Mouse (Mus musculus) urinary bladder, postnatal 10 days (tissue): ENCODE measurements around the gene Kcnn3.

Experiments
- DNase-seq: peaks from one replicate; pipeline ENCODE4 v3.0.0; 2022; ENCODE audit warnings: low spot score

The Kcnn3 gene

DNA sequence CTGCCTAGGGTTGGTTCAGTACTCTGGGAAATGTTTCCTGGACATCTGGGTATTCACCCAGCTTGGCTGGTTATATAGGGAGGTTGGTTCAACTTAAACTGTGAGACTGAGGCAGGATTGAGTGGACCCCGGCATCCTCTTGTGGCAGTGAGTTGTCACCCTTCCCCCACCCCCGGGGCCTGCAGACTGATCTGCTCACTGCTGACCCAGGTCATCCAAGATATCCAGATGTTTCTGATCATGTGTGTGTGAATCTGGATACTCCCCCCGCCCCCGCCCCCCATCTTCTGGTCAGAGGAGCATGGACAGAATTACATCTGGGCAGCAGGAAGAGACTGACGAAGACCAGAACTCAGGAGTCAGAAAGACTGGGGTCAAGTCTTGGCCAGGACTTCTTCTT, 45.4 kb downstream of the Kcnn3 start:
- no peak for DNase-seq

DNA sequence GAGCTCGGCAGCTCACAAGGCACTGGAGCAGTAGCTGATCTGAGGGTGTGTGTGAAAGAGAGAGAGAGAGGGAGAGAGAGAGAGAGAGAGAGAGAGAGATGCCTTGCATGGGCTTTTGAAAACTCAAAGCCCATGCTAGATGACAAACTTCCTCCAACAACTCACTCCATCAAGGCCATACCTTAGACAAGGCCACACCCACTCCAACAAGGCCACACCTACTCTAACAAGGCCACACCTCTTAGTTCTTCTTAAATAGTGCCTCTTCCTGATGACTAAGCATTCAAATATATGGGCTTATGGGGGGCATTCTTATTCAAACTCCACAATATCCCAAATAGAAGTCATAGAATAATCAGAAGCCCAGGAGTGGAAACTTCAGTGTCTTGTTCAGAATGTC, 49.1 kb downstream of the Kcnn3 start:
- no peak for DNase-seq

DNA sequence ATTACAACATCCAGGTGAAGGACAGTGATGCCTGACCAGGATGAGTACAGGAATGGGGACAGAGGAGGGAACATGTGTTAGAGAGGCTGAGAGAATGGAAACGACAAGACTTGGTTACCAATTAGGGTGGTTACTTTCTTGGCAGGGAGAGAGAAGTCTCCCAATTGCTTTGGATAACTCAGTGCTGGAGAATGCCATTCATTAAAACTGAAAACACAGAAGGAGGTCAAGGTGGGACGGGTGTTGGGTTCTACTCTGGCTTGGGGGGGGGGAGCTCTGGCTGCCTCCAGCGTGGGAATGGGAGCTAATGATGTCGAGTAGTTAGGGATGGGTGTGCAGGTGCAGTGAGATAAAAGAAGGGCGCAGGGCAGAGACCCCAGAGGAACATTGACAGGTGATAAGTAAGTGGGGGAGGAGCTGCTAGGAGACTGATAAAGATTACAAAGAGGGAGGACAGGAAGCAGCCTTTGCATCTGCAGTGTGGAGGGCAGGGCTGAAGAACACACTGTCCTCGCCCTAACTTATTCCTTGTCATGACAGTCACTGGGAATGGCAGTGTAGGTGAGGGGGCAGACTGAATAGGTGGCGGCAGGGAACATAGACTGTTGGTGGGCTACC, 49.9 kb downstream of the Kcnn3 start:
- DNase-seq, result no peak

DNA sequence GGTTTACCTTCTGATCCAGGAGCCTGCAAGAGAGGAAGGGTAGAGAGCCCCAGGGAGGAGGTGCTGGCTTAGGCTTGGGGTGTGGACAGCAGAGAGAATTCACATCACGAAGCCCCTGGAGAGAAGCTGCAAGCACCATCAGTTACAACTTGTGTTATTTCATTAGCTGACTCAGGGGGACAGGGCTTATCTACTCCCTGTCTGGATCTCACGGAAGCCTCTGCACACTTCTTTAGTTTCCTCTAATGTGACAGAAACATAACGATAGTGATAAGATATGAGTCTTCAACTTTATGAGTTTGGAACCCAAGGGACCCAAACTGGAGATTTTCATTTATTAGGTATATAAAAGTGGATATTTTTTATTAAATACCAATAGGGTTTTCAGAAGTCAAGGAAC, 50.4 kb downstream of the Kcnn3 start:
- no peak for DNase-seq

DNA sequence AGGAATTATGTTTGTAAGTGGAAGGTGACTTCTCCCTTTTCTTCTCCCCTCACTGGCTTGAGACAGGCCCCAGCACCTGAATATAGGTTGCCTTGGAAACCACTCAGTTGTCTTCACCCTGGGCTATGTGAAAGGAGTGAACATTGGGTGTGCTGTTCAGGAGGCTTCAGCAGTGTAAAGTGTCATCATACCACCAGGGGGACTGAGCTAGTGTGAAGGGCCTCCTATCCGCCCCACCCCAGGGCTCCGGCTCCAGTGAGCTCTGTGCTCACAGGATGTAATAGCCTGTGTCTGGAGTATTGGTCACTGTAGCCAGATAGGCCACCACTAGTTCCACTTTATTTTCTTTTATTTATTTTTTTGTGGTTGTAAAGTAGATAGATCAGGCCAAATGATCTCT, 54.3 kb downstream of the Kcnn3 start:
- DNase-seq, result no peak

DNA sequence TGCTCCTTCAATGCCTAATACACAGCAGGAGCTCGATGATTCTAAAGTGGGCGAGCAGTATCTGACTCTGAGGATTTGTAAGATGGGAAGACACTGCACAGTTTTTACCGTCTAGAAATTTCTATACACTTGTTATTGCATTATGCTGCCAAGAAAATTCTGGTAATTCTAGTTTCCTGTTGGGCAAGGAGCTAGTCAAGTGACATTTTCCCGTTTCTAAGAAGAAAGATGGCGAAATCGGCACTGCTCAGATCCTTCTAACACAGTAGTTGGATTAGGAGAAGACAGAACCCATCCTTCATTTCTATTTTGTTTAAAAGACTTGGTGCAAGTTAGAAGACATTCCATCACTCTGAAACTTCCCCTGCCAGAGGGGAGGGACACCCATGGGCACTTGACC, 56.4 kb downstream of the Kcnn3 start:
- DNase-seq, result no peak

DNA sequence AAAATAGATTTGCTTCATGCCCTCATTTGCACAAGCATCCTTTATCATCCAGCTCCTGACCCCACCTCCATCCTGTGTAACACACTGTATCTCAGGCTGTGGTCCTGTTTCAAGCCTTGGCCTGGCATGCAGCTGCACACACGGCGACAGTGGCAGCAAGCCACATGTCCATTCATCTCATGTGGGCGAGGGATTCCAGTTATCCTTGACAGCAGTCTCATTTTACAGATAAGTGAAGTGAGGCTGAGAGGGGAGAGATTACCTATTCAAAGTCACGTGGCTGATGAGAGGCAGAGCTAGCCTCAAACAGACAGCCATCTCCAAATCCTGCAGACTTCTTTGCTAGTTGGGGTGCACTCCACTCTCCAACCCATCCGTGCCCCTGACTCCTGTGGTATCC, 57.2 kb downstream of the Kcnn3 start:
- DNase-seq, result no peak

DNA sequence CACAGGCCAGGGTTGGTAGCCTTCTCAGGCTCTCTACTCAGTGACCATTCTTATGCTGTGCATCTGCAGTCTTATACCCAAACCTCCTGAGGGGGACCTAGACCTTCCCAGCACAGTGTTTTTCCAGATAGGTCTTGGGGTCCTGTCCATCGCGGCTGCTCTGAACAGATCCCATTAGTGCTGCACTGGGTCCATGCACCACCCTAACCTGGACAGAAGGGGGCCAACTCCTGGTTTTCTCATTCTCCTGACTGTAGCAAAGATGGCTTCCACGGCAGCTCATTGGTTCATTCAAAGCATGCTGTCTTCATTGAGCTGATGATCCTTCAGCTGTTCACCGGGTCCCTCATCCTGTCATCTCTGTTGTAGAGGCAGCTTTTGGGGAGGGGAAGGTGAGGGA, 58.1 kb downstream of the Kcnn3 start:
- no peak for DNase-seq

DNA sequence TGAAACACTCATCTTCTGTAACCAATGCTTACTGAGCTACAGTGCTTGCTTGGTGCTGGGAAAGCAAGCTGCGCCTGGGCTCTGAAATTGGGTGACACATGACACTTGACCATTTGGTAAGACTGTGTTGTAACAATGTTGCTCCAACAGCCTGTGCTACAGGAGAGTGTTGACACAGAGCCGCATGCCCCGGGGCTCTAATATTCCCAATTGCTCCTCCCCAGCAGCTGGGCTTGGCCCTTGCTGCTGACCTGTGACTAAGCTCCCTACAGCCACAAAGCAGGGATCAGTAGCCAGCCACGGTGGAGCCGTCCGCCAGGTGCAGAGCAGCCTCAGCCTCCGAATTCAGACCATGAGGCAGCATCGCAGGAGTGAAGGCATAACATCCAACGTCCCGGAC, 58.8 kb downstream of the Kcnn3 start:
- no peak for DNase-seq

DNA sequence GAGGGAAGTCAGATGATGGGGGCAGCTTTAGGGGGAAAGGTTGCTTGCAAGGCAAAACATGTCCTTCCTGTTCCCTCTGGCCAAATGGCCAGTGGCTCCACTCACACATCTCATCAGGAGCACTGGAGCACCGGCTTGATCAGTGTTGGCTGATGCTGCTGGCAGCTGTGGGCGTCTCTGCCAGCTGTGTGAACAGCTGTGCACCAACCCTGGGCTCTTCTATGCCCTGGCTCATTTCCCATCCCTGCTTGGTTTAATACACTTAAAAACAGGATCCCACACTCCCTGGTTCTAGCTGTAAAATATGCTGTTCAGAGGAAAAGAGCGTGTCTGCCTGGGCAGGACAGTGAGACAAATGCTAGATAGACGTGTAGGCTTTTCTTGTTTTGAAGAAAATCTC, 64.3 kb downstream of the Kcnn3 start:
- no peak for DNase-seq

DNA sequence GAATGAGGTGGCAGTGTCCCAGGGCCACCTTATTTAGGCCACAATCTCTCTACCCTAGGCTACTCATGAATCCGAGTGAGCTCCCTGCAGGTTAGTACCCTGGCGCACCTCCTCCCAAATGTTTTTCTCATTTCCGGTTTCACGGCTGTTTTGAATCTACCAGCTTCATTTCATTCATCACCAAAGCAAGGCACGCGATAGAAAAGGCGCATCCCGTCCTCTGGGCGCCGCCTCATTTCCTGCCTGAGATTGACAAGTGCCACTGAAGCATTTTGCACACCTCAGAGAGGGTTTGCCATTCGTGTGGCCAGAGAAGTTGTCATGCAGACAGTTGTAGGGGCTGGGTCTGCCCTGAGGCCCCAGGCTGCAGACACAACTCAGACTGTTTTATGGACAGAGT, 68.5 kb downstream of the Kcnn3 start:
- DNase-seq, result no peak

DNA sequence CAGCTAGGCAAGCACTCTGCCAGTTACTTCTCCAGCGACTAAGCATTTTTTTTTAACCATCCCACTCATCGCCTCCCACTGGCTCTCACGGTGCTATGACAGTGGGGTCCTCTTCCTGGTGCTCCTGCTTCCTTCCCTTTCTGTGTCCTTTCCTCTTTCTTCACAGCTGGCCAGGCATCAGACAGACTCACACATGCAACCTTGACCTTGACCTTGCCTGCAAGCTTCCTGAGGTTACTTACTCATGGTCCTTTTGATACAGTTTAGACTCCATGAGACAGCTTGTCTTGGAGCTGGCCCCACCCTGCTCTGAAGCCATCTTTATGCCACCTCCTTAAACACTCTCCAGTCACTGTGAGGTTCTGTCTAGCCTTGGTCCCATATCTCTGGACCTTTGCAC, 69.4 kb downstream of the Kcnn3 start:
- no peak for DNase-seq

DNA sequence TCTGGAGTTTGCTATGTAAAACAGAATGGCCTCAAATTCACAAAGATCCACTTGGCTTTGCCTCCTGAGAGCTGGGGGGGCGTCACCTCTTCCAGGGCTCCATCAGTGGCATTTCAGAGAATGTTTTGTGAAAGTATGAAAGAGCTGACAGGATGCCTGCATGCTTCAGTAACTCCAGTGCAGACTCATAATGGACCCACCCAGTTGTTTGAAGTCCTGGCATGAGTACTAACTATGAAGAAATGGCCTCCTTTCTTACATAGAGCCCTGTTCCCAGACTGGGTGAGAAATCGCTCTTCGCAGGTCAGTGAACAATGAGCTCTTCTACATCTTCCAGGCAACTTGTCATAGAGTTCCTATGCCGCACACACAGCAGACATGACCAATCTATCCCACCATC, 70.4 kb downstream of the Kcnn3 start:
- DNase-seq, result no peak

DNA sequence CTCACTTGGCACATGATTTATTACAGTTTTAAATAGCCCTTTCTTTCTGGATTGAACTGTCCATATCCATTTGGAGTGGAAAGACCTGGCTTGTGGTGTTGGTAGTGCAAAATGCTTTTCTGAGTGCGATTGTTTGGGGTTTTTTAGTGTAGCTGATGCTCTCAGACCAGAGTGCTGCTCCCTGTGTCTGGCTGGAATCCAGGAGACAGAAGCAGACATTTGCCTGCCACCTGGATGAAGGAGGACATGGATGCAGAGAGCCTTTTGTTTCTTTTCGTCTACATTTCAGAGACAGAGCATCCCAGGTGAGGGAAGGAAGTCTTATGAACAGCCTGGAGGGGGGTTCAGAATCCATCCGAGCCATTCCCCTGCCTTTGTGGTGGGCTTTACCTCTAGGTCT, 71.5 kb downstream of the Kcnn3 start:
- no peak for DNase-seq

DNA sequence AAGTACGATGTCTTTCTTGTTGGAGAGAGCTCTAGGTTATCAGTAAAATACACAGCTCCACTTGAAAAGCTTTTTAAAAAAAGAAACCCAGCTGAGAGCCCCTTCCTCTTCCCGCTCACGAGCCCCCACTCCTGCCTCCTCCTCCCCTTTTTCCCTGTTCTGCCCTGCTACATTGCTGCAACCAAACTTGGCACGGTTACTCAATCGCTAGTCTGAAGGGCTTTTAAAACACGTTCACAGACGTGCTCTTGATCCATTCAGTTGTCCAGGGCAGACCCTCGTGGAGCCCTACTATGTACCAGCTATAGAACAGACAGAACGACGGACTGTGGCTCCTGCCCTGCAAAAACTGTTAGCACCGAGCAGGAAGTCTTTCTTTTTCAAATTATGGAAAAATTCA, 72.8 kb downstream of the Kcnn3 start:
- no peak for DNase-seq

DNA sequence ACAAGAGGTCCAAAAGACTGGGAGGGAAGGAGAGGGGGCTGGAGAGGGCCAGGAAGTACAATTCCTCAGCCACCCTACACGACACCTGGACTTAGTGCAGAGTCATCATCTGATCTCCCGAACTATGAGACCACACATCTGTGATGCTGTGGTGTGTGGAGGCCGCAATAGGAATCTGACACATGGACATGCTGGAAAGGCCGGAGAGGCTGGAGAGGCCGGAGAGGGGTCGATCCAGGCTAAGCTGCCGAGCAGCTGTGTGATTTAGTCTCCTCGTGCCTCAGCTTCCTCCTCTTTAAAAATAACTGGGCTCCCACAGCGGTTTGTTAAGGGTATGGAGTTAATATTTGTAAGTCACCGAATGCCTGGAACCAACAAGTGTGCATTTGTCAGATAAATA, 73.6 kb downstream of the Kcnn3 start:
- DNase-seq, result no peak

DNA sequence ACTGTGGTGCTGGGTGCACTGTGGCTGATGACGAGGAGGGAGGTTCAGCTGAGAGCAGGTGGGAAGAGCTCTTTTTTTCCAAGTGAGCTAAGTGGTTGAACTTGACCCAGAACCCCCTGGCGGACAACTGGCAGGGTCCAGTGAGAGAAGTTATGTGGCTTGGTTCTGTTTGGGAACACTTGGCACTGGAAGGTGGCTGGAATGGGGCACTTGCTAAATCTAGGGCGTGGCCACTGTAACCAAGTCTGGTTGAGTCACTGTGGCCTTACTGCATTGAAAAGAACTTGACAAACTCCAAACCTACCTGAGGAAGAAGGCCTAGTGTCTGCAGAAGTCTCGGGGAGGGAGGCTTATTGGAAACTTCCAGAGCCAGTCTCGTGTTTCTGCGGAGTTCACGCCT, 78.4 kb downstream of the Kcnn3 start:
- DNase-seq, result no peak

DNA sequence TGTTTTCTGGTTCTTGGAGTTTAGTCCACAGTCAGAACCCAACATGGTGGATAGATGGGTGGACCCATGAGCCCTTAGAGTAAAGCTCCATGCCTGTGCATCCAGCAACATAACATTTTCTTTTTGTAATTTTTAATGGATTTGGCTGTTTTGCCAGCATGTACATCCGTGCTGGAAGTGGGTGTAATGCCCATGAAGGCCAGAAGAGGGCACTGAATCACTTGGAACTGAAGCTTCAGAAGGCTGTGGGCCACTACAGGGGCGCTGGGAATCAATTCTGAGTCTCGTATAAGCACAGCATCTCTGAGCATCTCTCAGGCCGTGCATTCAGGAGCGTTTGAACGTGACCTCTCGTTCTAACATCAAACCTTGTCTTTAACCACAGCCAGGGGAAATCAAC, 79.0 kb downstream of the Kcnn3 start:
- DNase-seq, result no peak

DNA sequence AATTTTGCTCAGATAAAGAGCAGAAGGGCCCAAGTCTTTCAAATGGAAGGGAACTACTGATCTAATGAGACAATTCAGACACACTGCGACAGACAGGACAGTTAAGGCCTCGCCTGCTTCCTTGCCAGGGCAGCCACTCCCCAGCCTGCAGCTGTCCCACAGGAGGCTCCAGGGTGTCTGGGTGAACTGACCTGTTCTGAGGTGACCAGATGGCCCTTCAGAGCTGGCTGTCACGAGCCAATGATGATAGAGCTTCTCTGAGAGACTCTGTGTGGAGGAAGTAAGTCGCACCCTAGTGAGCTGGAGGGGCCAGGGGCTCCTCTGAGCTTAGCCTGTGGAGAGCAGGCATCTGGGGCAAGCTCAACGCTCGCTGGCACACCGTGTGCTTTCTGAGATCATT, 81.1 kb downstream of the Kcnn3 start:
- DNase-seq, result no peak

DNA sequence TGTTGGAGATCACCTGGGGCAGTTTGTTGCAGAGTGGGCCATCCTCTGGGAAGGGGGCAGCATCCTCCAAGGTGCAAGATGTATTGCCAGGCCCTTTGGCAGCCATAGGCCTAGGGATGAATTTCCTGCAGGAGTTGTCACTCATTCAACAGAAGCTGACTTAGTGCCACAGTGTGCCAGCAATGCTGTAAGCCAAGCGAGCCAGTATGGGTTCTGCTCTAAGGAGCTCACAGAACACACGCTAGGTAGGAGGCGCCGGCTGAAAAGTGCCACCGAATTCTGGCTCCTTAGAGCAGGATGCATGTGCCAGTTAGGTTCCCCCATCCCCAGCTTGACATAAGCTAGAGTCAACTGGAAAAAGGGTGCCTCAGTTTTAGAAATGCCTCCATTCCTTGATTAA, 83.3 kb downstream of the Kcnn3 start:
- DNase-seq, result no peak

DNA sequence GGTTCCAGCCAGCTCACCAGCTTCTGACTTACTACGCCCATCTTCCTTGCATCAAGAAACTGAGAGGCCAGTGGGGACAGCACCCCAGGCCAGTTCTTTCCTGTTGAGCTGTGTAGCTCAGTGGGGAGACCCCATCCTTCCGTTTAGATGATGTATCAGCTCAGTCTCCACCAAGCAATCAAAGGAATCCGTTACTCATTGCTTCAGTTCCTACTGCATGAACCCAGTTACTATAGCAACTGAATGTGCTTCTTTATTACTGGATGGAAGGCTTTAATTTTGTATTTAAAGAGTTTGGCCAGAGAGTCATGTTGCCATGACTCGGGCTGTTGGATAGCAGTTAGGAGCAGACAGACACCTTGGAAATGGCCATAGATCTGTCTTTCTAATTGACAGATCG, 85.3 kb downstream of the Kcnn3 start:
- no peak for DNase-seq

DNA sequence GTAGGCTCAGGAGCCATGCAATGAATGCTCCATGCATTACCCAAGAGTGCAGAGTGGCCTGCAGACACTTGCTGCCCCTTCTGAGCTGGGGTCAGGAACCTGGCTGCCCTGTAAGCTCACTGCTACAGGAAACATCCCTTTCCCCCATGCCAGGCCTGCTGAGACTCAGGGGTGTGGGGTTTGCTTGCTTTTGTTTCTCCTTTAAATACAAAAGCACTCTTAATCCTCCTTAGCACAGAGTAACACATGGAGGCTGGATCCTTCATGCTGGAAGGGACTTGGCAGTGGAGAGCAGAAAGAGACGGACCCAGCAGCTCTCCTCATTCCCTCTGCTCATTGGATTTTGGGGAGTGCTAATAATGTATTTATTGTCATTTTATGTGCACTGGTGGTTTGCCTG, 87.4 kb downstream of the Kcnn3 start:
- DNase-seq, result no peak

DNA sequence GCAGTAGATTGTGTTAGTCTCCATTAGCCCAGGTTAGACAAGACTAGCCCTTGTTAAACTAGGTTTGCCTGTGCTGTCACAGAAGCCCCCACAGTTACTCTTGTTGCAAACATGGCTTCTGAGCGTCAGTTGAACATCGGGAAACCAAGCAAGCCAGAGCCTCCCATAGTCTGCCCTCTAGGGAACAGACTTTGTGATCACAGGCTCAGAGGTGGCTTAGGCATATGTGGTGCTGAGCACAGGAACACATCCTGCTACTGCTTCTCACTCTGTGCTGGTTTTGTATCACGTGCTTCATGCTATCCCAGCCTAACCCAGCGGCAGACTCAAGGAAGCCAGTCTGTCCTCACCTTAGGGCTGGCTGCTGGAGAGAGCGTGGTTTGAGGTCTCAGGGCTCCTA, 92.1 kb downstream of the Kcnn3 start:
- DNase-seq, result no peak

DNA sequence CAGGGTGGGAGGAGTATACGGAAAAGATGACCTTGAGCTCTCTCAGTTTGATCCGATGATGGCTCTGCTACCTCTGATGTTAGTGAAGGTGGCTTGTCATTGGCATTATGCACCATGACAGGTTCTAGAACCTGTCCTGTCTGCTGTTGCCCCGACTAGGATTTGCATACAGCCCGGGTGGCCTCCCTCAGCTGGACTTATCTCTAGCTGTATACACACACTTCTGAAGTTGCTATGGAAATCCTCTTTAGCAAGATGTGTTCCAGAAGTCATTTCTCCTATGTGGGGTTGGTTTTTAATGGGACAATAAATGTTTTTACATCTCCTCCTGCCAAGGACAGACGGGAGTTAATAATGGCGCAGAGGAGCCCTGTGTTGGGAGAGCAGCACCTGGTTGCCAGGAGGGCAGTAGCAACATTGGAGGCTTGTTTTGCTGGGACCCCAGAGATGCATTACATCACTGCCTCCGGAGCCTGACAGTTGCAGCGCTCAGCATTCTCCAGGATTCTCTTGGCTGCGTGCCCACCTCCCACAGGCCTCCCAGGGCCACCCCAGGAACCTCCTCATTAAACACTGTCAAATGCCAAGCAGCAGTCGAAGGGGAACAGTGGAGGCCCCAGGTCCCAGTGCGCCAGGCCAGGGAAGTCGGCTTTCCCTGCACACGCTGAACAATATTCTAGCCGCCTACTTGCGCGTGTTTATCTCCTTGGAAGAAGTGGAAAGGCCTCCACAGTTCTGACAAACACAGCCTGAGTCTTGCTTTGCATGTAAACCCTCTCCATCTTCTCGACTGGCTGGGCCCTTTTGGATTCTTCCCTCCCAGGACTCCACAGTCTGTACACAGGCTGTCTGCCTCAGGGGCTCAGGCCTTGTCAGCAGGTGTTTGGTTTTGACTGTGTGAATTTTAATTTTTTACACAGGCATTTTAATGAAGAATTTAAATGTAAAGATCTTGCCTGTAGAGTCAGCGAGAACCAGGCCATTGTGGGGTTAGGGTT, 93.9 kb downstream of the Kcnn3 start:
- DNase-seq, result no peak
